Mouse (Mus musculus) bone marrow, adult 2 months (tissue): Measurements from ENCODE around the gene Zdhhc14.

Source experiments
- CTCF ChIP-seq: fragments of 200-500 bp; IDR thresholded peaks from 2 replicates; pipeline ENCODE4 v1.5.1; 2011; ENCODE audit warnings: low read length, control low read depth; ENCODE audit not compliant: control insufficient read depth, insufficient read depth
- POLR2A ChIP-seq: fragments of 200-500 bp; IDR thresholded peaks from 2 replicates; pipeline ENCODE4 v1.6.1; 2011; ENCODE audit warnings: low read depth, mild to moderate bottlenecking, control low read depth, low read length, borderline replicate concordance; ENCODE audit not compliant: control insufficient read depth

DNA sequence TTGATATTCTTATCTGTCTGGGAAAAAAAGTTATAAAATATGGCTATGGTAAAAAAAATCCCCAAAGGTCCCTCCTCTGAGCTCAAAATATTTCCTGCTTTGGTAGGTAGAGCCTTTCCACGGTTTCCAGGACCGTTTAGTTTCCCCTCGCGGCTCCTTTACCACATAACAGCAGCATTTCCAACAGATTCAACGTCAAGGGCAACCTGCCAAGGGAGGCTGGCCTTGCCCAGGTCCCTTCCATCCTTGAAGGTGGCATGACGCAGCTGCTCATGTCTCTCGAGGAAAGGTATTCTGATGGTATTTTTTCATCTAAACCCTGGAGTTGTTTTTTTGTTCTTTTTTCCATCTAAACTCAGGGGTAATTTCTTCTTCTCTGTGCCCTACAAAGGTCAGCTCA, 277.4 kb downstream of the Zdhhc14 start:
- no peak for TF ChIP-seq CTCF
- TF ChIP-seq POLR2A: no peak
